In the genomic region with DNA sequence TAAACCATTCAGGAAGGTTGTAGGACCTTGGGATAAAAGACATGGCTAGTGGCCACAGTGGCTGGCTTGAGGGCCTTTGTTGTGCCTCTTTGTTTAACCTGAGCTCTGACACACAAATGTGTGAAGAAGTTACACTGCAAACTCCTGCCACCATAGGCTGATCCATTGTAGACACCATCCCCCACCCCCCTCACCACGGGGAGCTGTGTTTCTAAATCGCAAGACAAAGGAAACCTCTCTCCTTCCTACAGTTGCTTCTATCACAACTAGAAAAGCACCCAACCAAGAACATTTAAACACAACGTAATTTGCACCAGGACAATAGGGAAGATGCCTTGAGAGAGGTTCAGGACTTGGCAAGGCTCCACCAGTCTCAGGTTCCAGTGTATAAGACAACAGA, we compare ENCODE assay signal across 24 mouse cellular contexts.
"Had no signal": no experiment of that assay in that cellular context is flagged by ENCODE, and none has a peak within 500 bp of the region (broad histone marks: within the 10 kb centered on the region; RNA-seq: fewer than 3 reads in every experiment).

No protein-coding gene starts in this region.

- H3K4me1 ChIP-seq: hindbrain, embryonic 10.5 days; hindbrain, embryonic 12.5 days; intestine, embryonic 15.5 days; limb, embryonic 10.5 days; limb, embryonic 12.5 days; liver, embryonic 13.5 days; liver, embryonic 15.5 days had no signal

- H3K36me3 ChIP-seq: hindbrain, embryonic 10.5 days; hindbrain, embryonic 12.5 days; intestine, embryonic 15.5 days; limb, embryonic 10.5 days; limb, embryonic 12.5 days; liver, embryonic 13.5 days; liver, embryonic 15.5 days had no signal

- H3K27ac ChIP-seq: gastrocnemius, adult 2 months; hindbrain, embryonic 10.5 days; hindbrain, embryonic 12.5 days; hindbrain, embryonic 14.5 days; intestine, embryonic 15.5 days; left cerebral cortex, adult 2 months; limb, embryonic 10.5 days; limb, embryonic 12.5 days; liver, embryonic 13.5 days; liver, embryonic 15.5 days had no signal

- H3K4me2 ChIP-seq: heart, embryonic 11.5 days; hindbrain, embryonic 12.5 days; hindbrain, embryonic 14.5 days; intestine, embryonic 15.5 days; limb, embryonic 12.5 days; liver, embryonic 13.5 days; liver, embryonic 15.5 days had no signal

- H3K9ac ChIP-seq: hindbrain, embryonic 12.5 days; hindbrain, embryonic 14.5 days; intestine, embryonic 15.5 days; limb, embryonic 12.5 days; liver, embryonic 13.5 days; liver, embryonic 15.5 days; liver, postnatal 0 days had no signal

- DNase-seq: gastrocnemius, adult 2 months; gastrocnemius, postnatal 10 days; gastrocnemius, postnatal 25 days; heart, adult 18-20 months; heart, postnatal 10 days; heart, postnatal 4 days; kidney, adult 18-20 months; kidney, adult 8-10 months; kidney, postnatal 14 days; kidney, postnatal 36 days; liver, embryonic 13.5 days; liver, postnatal 0 days had no signal

- ATAC-seq: hindbrain, embryonic 16.5 days; inflammation-experienced regulatory T-cells, adult 6 months; intestine, embryonic 15.5 days; intestine, postnatal 0 days; liver, postnatal 0 days had no signal

- H3K4me3 ChIP-seq: gastrocnemius, adult 2 months; hindbrain, embryonic 10.5 days; hindbrain, embryonic 12.5 days; intestine, embryonic 15.5 days; left cerebral cortex, adult 2 months; limb, embryonic 10.5 days; limb, embryonic 12.5 days; liver, embryonic 13.5 days; liver, embryonic 15.5 days had no signal

- H3K27me3 ChIP-seq: hindbrain, embryonic 12.5 days; intestine, embryonic 15.5 days; limb, embryonic 12.5 days; liver, embryonic 13.5 days; liver, embryonic 15.5 days had no signal

- H3K9me3 ChIP-seq: hindbrain, embryonic 10.5 days; hindbrain, embryonic 12.5 days; intestine, embryonic 15.5 days; limb, embryonic 10.5 days; limb, embryonic 12.5 days; liver, embryonic 13.5 days; liver, embryonic 15.5 days had no signal
